Mouse (Mus musculus) brain, embryonic 14.5 days (tissue): ENCODE measurements around the gene Sh3bp5l.

ENCODE experiments used
- CTCF ChIP-seq: fragments of 200-500 bp; IDR thresholded peaks from 2 replicates; pipeline ENCODE4 v1.5.1; 2012; ENCODE audit warnings: inconsistent platforms, mild to moderate bottlenecking, moderate library complexity, borderline replicate concordance; ENCODE audit not compliant: insufficient read depth, insufficient read length; ENCODE audit errors: extremely low read depth
- POLR2A ChIP-seq: fragments of 200-500 bp; IDR thresholded peaks from 2 replicates; pipeline ENCODE4 v1.6.1; 2012; ENCODE audit warnings: mild to moderate bottlenecking, inconsistent platforms, borderline replicate concordance; ENCODE audit not compliant: poor library complexity, insufficient read depth, insufficient read length, severe bottlenecking; ENCODE audit errors: extremely low read depth

GRCm38 (mm10) chr11:58297396-58297795 lies 33.1 kb upstream of the Sh3bp5l start:
- TF ChIP-seq CTCF (no peak), POLR2A (no peak)
